Mouse (Mus musculus): ENCODE results near the gene B4galt2. TPM values are rescaled to one million over a fixed set of nuclear protein-coding genes. Genes with fewer than 3 reads are reported as not detected.

Gene B4galt2
- polyA plus RNA-seq, 1 experiment from 2014 or later: 18.2 TPM

GRCm38 (mm10) chr4:117924916-117925315, 41.6 kb upstream of the B4galt2 start:
- WGBS: 67% methylated on average over 5 of the region's 6 CpGs
- no peak for TF ChIP-seq CTCF (IDR thresholded peaks at IDR 0.05; ENCODE audit: low read depth)

GRCm38 (mm10) chr4:117923450-117923849, 40.2 kb upstream of the B4galt2 start:
- H3K4me1 ChIP-seq (replicated peaks; ENCODE audit: insufficient read depth, low read length): peaks cover 6% of the 10 kb centered on the region
- TF ChIP-seq CTCF (IDR thresholded peaks at IDR 0.05; ENCODE audit: low read depth): no peak
- H3K4me2 ChIP-seq (ENCODE audit: low read length): no peak overlapping the region
- no peak overlapping the region for H3K4me3 ChIP-seq (replicated peaks; ENCODE audit: low read depth, low read length)
- ATAC-seq (replicated peaks; ENCODE audit: low FRiP score, low read depth): no peak
- no peak overlapping the region for H3K9ac ChIP-seq (ENCODE audit: low read depth, low read length)
- no peaks in the 10 kb centered on the region for H3K36me3 ChIP-seq (ENCODE audit: insufficient read depth, low read length)
- no peaks in the 10 kb centered on the region for H3K9me3 ChIP-seq (replicated peaks; ENCODE audit: low read length)
- DNase-seq (ENCODE audit: low spot score): no peak
- 71% methylated on average over 2 of the region's 2 CpGs for WGBS
- H3K27me3 ChIP-seq (ENCODE audit: insufficient read depth, low read length): peaks cover 20% of the 10 kb centered on the region
- no peak overlapping the region for H3K27ac ChIP-seq

More at GRCm38 (mm10) chr4:117924916-117925315, 41.6 kb upstream of the B4galt2 start:
- H3K4me2 ChIP-seq (ENCODE audit: low read length): no peak overlapping the region
- peaks cover 7% of the 10 kb centered on the region for H3K4me1 ChIP-seq (replicated peaks; ENCODE audit: insufficient read depth, low read length)
- no peaks in the 10 kb centered on the region for H3K36me3 ChIP-seq (ENCODE audit: insufficient read depth, low read length)
- H3K9me3 ChIP-seq (replicated peaks; ENCODE audit: low read length): no peaks in the 10 kb centered on the region
- ATAC-seq (replicated peaks; ENCODE audit: low FRiP score, low read depth) (no peak), DNase-seq (ENCODE audit: low spot score) (no peak)
- H3K27me3 ChIP-seq (ENCODE audit: insufficient read depth, low read length): peaks cover 20% of the 10 kb centered on the region
- H3K9ac ChIP-seq (ENCODE audit: low read depth, low read length): no peak overlapping the region
- H3K4me3 ChIP-seq (replicated peaks; ENCODE audit: low read depth, low read length): no peak overlapping the region
- H3K27ac ChIP-seq: no peak overlapping the region

DNA sequence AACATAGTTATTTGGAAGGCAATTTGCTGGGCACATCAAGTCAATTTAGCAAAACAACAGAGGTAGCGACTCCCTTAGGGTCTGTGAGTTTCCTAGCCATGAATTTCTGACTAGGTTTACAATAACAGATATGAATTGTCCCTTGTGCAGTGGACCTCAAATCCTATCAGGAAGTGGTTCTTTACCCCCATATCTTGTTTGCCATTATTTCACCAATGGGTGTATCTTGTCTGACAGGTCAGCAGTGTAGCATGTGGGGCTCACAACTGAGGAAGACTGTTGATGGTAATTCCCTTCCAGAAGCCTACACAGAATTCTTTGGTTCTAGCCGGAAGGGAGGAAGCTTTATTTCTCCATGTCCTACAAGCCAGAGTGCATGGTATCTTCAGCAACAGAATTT, 38.1 kb upstream of the B4galt2 start:
- no peak overlapping the region for H3K4me3 ChIP-seq (replicated peaks; ENCODE audit: low read depth, low read length)
- no peaks in the 10 kb centered on the region for H3K36me3 ChIP-seq (ENCODE audit: insufficient read depth, low read length)
- 82% methylated on average over 2 of the region's 2 CpGs for WGBS
- H3K9ac ChIP-seq (ENCODE audit: low read depth, low read length): no peak overlapping the region
- no peak for ATAC-seq (replicated peaks; ENCODE audit: low FRiP score, low read depth)
- no peak for TF ChIP-seq CTCF (IDR thresholded peaks at IDR 0.05; ENCODE audit: low read depth)
- H3K27ac ChIP-seq: no peak overlapping the region
- peaks cover 7% of the 10 kb centered on the region for H3K27me3 ChIP-seq (ENCODE audit: insufficient read depth, low read length)
- no peaks in the 10 kb centered on the region for H3K9me3 ChIP-seq (replicated peaks; ENCODE audit: low read length)
- DNase-seq (ENCODE audit: low spot score): no peak
- no peaks in the 10 kb centered on the region for H3K4me1 ChIP-seq (replicated peaks; ENCODE audit: insufficient read depth, low read length)
- H3K4me2 ChIP-seq (ENCODE audit: low read length): no peak overlapping the region

- ATAC-seq (replicated peaks; ENCODE audit: low FRiP score, low read depth) (no peak), DNase-seq (ENCODE audit: low spot score) (no peak)
- no peak overlapping the region for H3K9ac ChIP-seq (ENCODE audit: low read depth, low read length)
- no peaks in the 10 kb centered on the region for H3K27me3 ChIP-seq (ENCODE audit: insufficient read depth, low read length)
- H3K9me3 ChIP-seq (replicated peaks; ENCODE audit: low read length): no peaks in the 10 kb centered on the region
- no peak overlapping the region for H3K4me2 ChIP-seq (ENCODE audit: low read length)
- H3K4me1 ChIP-seq (replicated peaks; ENCODE audit: insufficient read depth, low read length): peaks cover 6% of the 10 kb centered on the region
- H3K27ac ChIP-seq: no peak overlapping the region
- H3K4me3 ChIP-seq (replicated peaks; ENCODE audit: low read depth, low read length): no peak overlapping the region
- no peak for TF ChIP-seq CTCF (IDR thresholded peaks at IDR 0.05; ENCODE audit: low read depth)
- no peaks in the 10 kb centered on the region for H3K36me3 ChIP-seq (ENCODE audit: insufficient read depth, low read length)
- WGBS: 83% methylated on average over 5 of the region's 5 CpGs
Measured at GRCm38 (mm10) chr4:117918762-117919161, 35.5 kb upstream of the B4galt2 start.

GRCm38 (mm10) chr4:117918261-117918660, 35.0 kb upstream of the B4galt2 start:
- Histone ChIP-seq H3K27ac (no peak overlapping the region), H3K27me3 (ENCODE audit: insufficient read depth, low read length) (no peaks in the 10 kb centered on the region), H3K9me3 (replicated peaks; ENCODE audit: low read length) (no peaks in the 10 kb centered on the region), H3K4me2 (ENCODE audit: low read length) (no peak overlapping the region), H3K36me3 (ENCODE audit: insufficient read depth, low read length) (no peaks in the 10 kb centered on the region), H3K4me1 (replicated peaks; ENCODE audit: insufficient read depth, low read length) (peaks cover 10% of the 10 kb centered on the region), H3K4me3 (replicated peaks; ENCODE audit: low read depth, low read length) (no peak overlapping the region), H3K9ac (ENCODE audit: low read depth, low read length) (no peak overlapping the region)
- ATAC-seq (replicated peaks; ENCODE audit: low FRiP score, low read depth) (no peak), DNase-seq (ENCODE audit: low spot score) (no peak)
- 71% methylated on average over 3 of the region's 3 CpGs for WGBS
- no peak for TF ChIP-seq CTCF (IDR thresholded peaks at IDR 0.05; ENCODE audit: low read depth)

DNA sequence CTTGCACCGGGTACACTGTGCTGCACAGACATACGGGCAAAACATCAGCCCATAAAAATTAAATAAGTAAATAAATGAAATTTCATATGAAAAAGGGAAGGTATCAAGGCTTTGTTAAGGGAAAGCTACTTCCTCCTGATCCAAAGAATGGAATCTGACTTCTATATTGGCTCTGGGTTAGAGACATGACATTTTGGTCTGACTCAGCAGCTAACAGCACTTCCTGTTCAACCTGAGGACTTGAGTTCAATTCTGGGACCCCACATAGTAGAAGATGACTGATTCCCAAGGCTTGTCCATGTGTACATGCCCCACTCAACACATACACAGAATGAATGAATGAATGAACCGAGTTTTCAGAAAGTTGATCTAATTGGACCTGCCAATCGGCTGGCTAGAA, 34.6 kb upstream of the B4galt2 start:
- H3K4me1 ChIP-seq (replicated peaks; ENCODE audit: insufficient read depth, low read length): peaks cover 14% of the 10 kb centered on the region
- H3K36me3 ChIP-seq (ENCODE audit: insufficient read depth, low read length): no peaks in the 10 kb centered on the region
- H3K27ac ChIP-seq: no peak overlapping the region
- WGBS: 94% methylated on average over 4 of the region's 4 CpGs
- H3K9ac ChIP-seq (ENCODE audit: low read depth, low read length): no peak overlapping the region
- no peak for ATAC-seq (replicated peaks; ENCODE audit: low FRiP score, low read depth)
- H3K4me3 ChIP-seq (replicated peaks; ENCODE audit: low read depth, low read length): no peak overlapping the region
- no peak for TF ChIP-seq CTCF (IDR thresholded peaks at IDR 0.05; ENCODE audit: low read depth)
- no peak for DNase-seq (ENCODE audit: low spot score)
- H3K9me3 ChIP-seq (replicated peaks; ENCODE audit: low read length): no peaks in the 10 kb centered on the region
- no peak overlapping the region for H3K4me2 ChIP-seq (ENCODE audit: low read length)
- H3K27me3 ChIP-seq (ENCODE audit: insufficient read depth, low read length): no peaks in the 10 kb centered on the region

DNA sequence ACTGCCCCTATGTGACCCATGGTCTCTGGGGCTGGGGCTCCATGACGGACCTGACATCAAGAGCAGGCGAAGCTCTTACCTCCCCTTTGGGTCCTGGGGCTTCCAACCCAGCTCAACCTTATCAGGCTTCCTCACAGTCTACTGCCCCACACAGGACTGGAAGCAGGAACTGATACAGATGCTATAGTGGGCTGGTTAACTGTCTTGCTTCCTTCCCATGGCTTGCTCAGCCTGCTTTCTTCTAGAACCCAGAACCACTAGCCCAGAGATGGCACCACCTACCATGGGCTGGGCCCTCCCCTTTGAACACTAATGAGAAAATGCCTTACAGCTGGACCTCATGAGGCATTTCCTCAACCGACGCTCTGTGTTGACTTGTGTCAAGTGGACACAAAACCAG, 34.1 kb upstream of the B4galt2 start:
- no peak for TF ChIP-seq CTCF (IDR thresholded peaks at IDR 0.05; ENCODE audit: low read depth)
- peaks cover 16% of the 10 kb centered on the region for H3K4me1 ChIP-seq (replicated peaks; ENCODE audit: insufficient read depth, low read length)
- H3K4me2 ChIP-seq (ENCODE audit: low read length): no peak overlapping the region
- no peak overlapping the region for H3K4me3 ChIP-seq (replicated peaks; ENCODE audit: low read depth, low read length)
- H3K9ac ChIP-seq (ENCODE audit: low read depth, low read length): no peak overlapping the region
- ATAC-seq (replicated peaks; ENCODE audit: low FRiP score, low read depth) (no peak), DNase-seq (ENCODE audit: low spot score) (no peak)
- no peak overlapping the region for H3K27ac ChIP-seq
- H3K27me3 ChIP-seq (ENCODE audit: insufficient read depth, low read length): no peaks in the 10 kb centered on the region
- no peaks in the 10 kb centered on the region for H3K9me3 ChIP-seq (replicated peaks; ENCODE audit: low read length)
- WGBS: 88% methylated on average over 4 of the region's 4 CpGs
- no peaks in the 10 kb centered on the region for H3K36me3 ChIP-seq (ENCODE audit: insufficient read depth, low read length)
